21 mouse cellular contexts compared by ENCODE assay signal in the genomic region with DNA sequence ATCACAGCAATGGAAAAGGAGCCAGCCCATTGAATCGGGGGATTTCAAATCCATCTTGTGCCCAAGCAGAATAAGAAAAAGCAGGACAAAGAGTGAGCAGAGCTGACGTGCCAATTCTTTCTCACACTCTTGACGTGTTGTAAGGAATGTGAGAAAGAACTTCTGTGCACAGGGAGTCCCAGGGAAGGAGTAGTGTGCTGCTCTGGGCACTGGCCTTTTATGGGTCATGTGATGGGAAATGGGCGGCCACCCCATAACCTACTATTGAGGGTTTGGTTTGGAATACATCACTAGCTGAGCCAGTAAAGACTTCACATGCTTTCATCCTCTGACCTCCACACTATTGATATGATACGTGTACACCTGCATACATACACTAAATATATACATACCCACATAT. TPM values are rescaled to one million over a fixed set of nuclear protein-coding genes. Genes with fewer than 3 reads are reported as not detected.
DNase-seq lines count a peak whose midpoint lies in the region; ATAC-seq and TF ChIP-seq lines count a peak whose summit lies in the region.
"Had no signal": no experiment of that assay in that cellular context is flagged by ENCODE, and none has a peak within 500 bp of the region (broad histone marks: within the 10 kb centered on the region; RNA-seq: fewer than 3 reads in every experiment).

No protein-coding gene starts in this region.

- no peak overlapping the region for H3ac ChIP-seq in C2C12 (ENCODE audit: control insufficient read depth, insufficient read length, low read depth)

- DNase-seq in forebrain, embryonic 11.5 days (ENCODE audit: low spot score) = no peak
- DNase-seq in heart, postnatal 36 days = no peak
- no peak for DNase-seq in hindbrain, embryonic 10.5 days (ENCODE audit: low spot score)
- no peak for DNase-seq in spleen, adult 18-20 months
- DNase-seq: adrenal gland, adult 2 months; adrenal gland, postnatal 25 days; B cell, adult 2 months; cerebellum, adult 18-20 months; cerebellum, adult 9-11 months; cerebellum, postnatal 36 days; gastrocnemius, postnatal 10 days; kidney, adult 11 months; kidney, adult 9 months had no signal

- no peak overlapping the region for H3K9ac ChIP-seq in forebrain, embryonic 13.5 days
- H3K9ac ChIP-seq in forebrain, embryonic 11.5 days (ENCODE audit: low read length) = no peak overlapping the region
- H3K9ac ChIP-seq in heart, embryonic 13.5 days = no peak overlapping the region
- no peak overlapping the region for H3K9ac ChIP-seq in hindbrain, embryonic 12.5 days
- H3K9ac ChIP-seq: embryonic facial prominence, embryonic 13.5 days had no signal

- WGBS in forebrain, embryonic 13.5 days = 59% methylated on average over 5 of the region's 5 CpGs
- 63% methylated on average over 5 of the region's 5 CpGs for WGBS in forebrain, embryonic 11.5 days
- WGBS in heart, embryonic 13.5 days = 54% methylated on average over 5 of the region's 5 CpGs
- WGBS in hindbrain, embryonic 10.5 days = 74% methylated on average over 5 of the region's 5 CpGs
- 60% methylated on average over 5 of the region's 5 CpGs for whole genome bisulfite sequencing in hindbrain, embryonic 12.5 days

- intact Hi-C loops in heart, postnatal 36 days (cut with DNase I) = no loop called here

- no peaks in the 10 kb centered on the region for H3K36me3 ChIP-seq in forebrain, embryonic 13.5 days (ENCODE audit: poor library complexity, severe bottlenecking)
- no peaks in the 10 kb centered on the region for H3K36me3 ChIP-seq in forebrain, embryonic 11.5 days (ENCODE audit: control insufficient read depth, insufficient read depth, low read length)
- no peaks in the 10 kb centered on the region for H3K36me3 ChIP-seq in heart, embryonic 13.5 days
- no peaks in the 10 kb centered on the region for H3K36me3 ChIP-seq in hindbrain, embryonic 10.5 days
- no peaks in the 10 kb centered on the region for H3K36me3 ChIP-seq in hindbrain, embryonic 12.5 days
- H3K36me3 ChIP-seq in C2C12 (ENCODE audit: control insufficient read depth, insufficient read depth) = no peaks in the 10 kb centered on the region
- H3K36me3 ChIP-seq: embryonic facial prominence, embryonic 13.5 days had no signal

- H3K9me3 ChIP-seq in forebrain, embryonic 13.5 days (replicated peaks) = no peaks in the 10 kb centered on the region
- H3K9me3 ChIP-seq in forebrain, embryonic 11.5 days (ENCODE audit: control insufficient read depth, low read length) = no peaks in the 10 kb centered on the region
- no peaks in the 10 kb centered on the region for H3K9me3 ChIP-seq in heart, embryonic 13.5 days
- no peaks in the 10 kb centered on the region for H3K9me3 ChIP-seq in hindbrain, embryonic 10.5 days
- no peaks in the 10 kb centered on the region for H3K9me3 ChIP-seq in hindbrain, embryonic 12.5 days (replicated peaks)
- H3K9me3 ChIP-seq: embryonic facial prominence, embryonic 13.5 days had no signal

- H3K4me2 ChIP-seq in forebrain, embryonic 13.5 days = 0 out of 2 replicates have a peak overlapping the region, but pooled peaks have one; percentile 5
- H3K4me2 ChIP-seq in forebrain, embryonic 11.5 days (ENCODE audit: low read depth, low read length, severe bottlenecking) = no peak overlapping the region
- 0 out of 2 replicates have a peak overlapping the region, but pooled peaks have one; percentile 6 for H3K4me2 ChIP-seq in heart, embryonic 13.5 days
- no peak overlapping the region for H3K4me2 ChIP-seq in hindbrain, embryonic 12.5 days (replicated peaks)
- H3K4me2 ChIP-seq: embryonic facial prominence, embryonic 13.5 days; heart, embryonic 11.5 days had no signal

- H3K4me3 ChIP-seq in forebrain, embryonic 13.5 days = no peak overlapping the region
- no peak overlapping the region for H3K4me3 ChIP-seq in forebrain, embryonic 11.5 days (ENCODE audit: low read depth, low read length)
- no peak overlapping the region for H3K4me3 ChIP-seq in heart, embryonic 13.5 days
- H3K4me3 ChIP-seq in hindbrain, embryonic 10.5 days = no peak overlapping the region
- no peak overlapping the region for H3K4me3 ChIP-seq in hindbrain, embryonic 12.5 days
- no peak overlapping the region for H3K4me3 ChIP-seq in C2C12 (ENCODE audit: insufficient read depth, poor library complexity, severe bottlenecking)
- H3K4me3 ChIP-seq: embryonic facial prominence, embryonic 13.5 days had no signal

- H3K27me3 ChIP-seq in forebrain, embryonic 13.5 days = no peaks in the 10 kb centered on the region
- no peaks in the 10 kb centered on the region for H3K27me3 ChIP-seq in forebrain, embryonic 11.5 days (ENCODE audit: control insufficient read depth, insufficient read depth, low read length)
- no peaks in the 10 kb centered on the region for H3K27me3 ChIP-seq in heart, embryonic 13.5 days (replicated peaks)
- H3K27me3 ChIP-seq in hindbrain, embryonic 10.5 days (ENCODE audit: insufficient read depth, poor library complexity, severe bottlenecking) = no peaks in the 10 kb centered on the region
- H3K27me3 ChIP-seq in hindbrain, embryonic 12.5 days = no peaks in the 10 kb centered on the region; the same call in 1 of the 2 replicates
- no peaks in the 10 kb centered on the region for H3K27me3 ChIP-seq in C2C12 (ENCODE audit: control insufficient read depth, insufficient read depth, insufficient read length)
- H3K27me3 ChIP-seq: embryonic facial prominence, embryonic 13.5 days had no signal

- no peak overlapping the region for H3K27ac ChIP-seq in forebrain, embryonic 13.5 days
- no peak overlapping the region for H3K27ac ChIP-seq in forebrain, embryonic 11.5 days (ENCODE audit: low read depth, low read length)
- H3K27ac ChIP-seq in heart, embryonic 13.5 days (replicated peaks) = no peak overlapping the region
- peak overlapping the region; percentile 8; the same call in 1 of the 2 replicates for H3K27ac ChIP-seq in hindbrain, embryonic 10.5 days
- no peak overlapping the region for H3K27ac ChIP-seq in hindbrain, embryonic 12.5 days
- H3K27ac ChIP-seq: embryonic facial prominence, embryonic 13.5 days; hindbrain, postnatal 0 days had no signal

- no peak for ATAC-seq in forebrain, embryonic 13.5 days
- no peak for ATAC-seq in forebrain, embryonic 11.5 days (replicated peaks; ENCODE audit: low FRiP score)
- no peak for ATAC-seq in heart, embryonic 13.5 days (ENCODE audit: extremely low read depth, insufficient number of reproducible peaks, low FRiP score, low TSS enrichment)
- no peak for ATAC-seq in hindbrain, embryonic 12.5 days (ENCODE audit: low FRiP score)
- ATAC-seq: forebrain, embryonic 14.5 days; hindbrain, postnatal 0 days had no signal

- H3K4me1 ChIP-seq in forebrain, embryonic 13.5 days = no peaks in the 10 kb centered on the region
- H3K4me1 ChIP-seq in forebrain, embryonic 11.5 days (replicated peaks; ENCODE audit: control insufficient read depth, insufficient read depth, low read length) = no peaks in the 10 kb centered on the region
- H3K4me1 ChIP-seq in heart, embryonic 13.5 days = 0 out of 2 replicates have a peak, but pooled peaks cover 7% of the 10 kb centered on the region
- H3K4me1 ChIP-seq in hindbrain, embryonic 10.5 days (replicated peaks) = 0 out of 2 replicates have a peak, but pooled peaks cover 7% of the 10 kb centered on the region
- H3K4me1 ChIP-seq in hindbrain, embryonic 12.5 days = no peaks in the 10 kb centered on the region
- H3K4me1 ChIP-seq: embryonic facial prominence, embryonic 13.5 days had no signal

- TF ChIP-seq CTCF in C2C12 (IDR thresholded peaks at IDR 0.05; ENCODE audit: control insufficient read depth, insufficient read depth, insufficient read length) = no peak

- no peaks in the 10 kb centered on the region for H3K79me3 ChIP-seq in C2C12 (ENCODE audit: low read depth)

- no peaks in the 10 kb centered on the region for H3K79me2 ChIP-seq in C2C12 (ENCODE audit: control insufficient read depth, insufficient read depth)

TF ChIP-seq in C2C12, 6 proteins besides CTCF, POLR2A, EP300 and RAD21:
- TF ChIP-seq USF1 (IDR thresholded peaks at IDR 0.05; ENCODE audit: low read depth) (peak; percentile 7), CEBPB (IDR thresholded peaks at IDR 0.05; ENCODE audit: low read depth) (no peak), MYOD1 (IDR thresholded peaks at IDR 0.05; ENCODE audit: control insufficient read depth, insufficient read length, low read depth) (no peak), MYOG (IDR thresholded peaks at IDR 0.05; ENCODE audit: control insufficient read depth, extremely low read depth, insufficient read length) (no peak), MAX (IDR thresholded peaks at IDR 0.05) (no peak), FOSL1 (IDR thresholded peaks at IDR 0.05; ENCODE audit: insufficient read depth, low read length, poor library complexity, severe bottlenecking) (no peak)

RNA-seq across cellular contexts. Expression of a gene that starts 48.2 kb away (rescaled TPM):
- 6.9 and 7.6 TPM in 2 replicates for polyA plus RNA-seq in forebrain, embryonic 13.5 days (2015; fragmentation: Nextera tagmentation; extraction: Ambion mirVana)
- polyA plus RNA-seq in forebrain, embryonic 11.5 days (2014; fragmentation: Nextera tagmentation; extraction: Ambion mirVana) = 7.3 and 7.7 TPM in 2 replicates
- 4.2 and 4.3 TPM in 2 replicates for polyA plus RNA-seq in heart, embryonic 13.5 days (2015; fragmentation: Nextera tagmentation; extraction: Ambion mirVana)
- 10 to 100 TPM; 23.4 to 28.4 TPM for total RNA-seq in heart, postnatal 36 days (2021)
- polyA plus RNA-seq in hindbrain, embryonic 10.5 days (2016; fragmentation: Nextera tagmentation; extraction: Ambion mirVana) = 4.7 and 6.3 TPM in 2 replicates
- polyA plus RNA-seq in hindbrain, embryonic 12.5 days (2016; fragmentation: Nextera tagmentation; extraction: Ambion mirVana) = 6.8 and 7.8 TPM in 2 replicates
- 22.0 TPM for polyA plus RNA-seq in C2C12 (2012; fragmentation: generic; extraction: Trizol)

Comparison
In these comparisons a context has a peak if more than half of its experiments do, and no peak if none do; other contexts are left out.
1. H3K4me2 ChIP-seq: peak in forebrain, embryonic 13.5 days (single experiment) and heart, embryonic 13.5 days (single experiment); none in forebrain, embryonic 11.5 days (single experiment) and hindbrain, embryonic 12.5 days (single experiment).